Mouse (Mus musculus) midbrain, embryonic 14.5 days (tissue): ENCODE data around the gene 2410004B18Rik. TPM values are rescaled to one million over a fixed set of nuclear protein-coding genes. Genes with fewer than 3 reads are reported as not detected.
A peak's percentile ranks its signal among the peaks of the same experiment; 100 is the strongest.

ENCODE experiments used
- ATAC-seq: fragments of 200-750 bp; cut with Nextera tagmentation; 2 replicates; pipeline ENCODE4 v1.8.0; 2017; ENCODE audit warnings: moderate number of reproducible peaks, moderate library complexity; ENCODE audit not compliant: low FRiP score, low TSS enrichment
- DNase-seq: peaks from one replicate; pipeline ENCODE4 v3.0.0-alpha.2; 2015
- H3K27ac ChIP-seq: fragments of 300-500 bp; sonication (generic); replicated peaks from 2 replicates; pipeline ENCODE4 v1.5.1; 2014; ENCODE audit warnings: mild to moderate bottlenecking, low read depth, low read length, moderate library complexity
- H3K27me3 ChIP-seq: fragments of 300-500 bp; sonication (generic); 2 replicates; pipeline ENCODE4 v1.6.1; 2014; ENCODE audit warnings: low read length, control low read depth, mixed read lengths; ENCODE audit not compliant: control insufficient read depth, insufficient read depth
- H3K36me3 ChIP-seq: fragments of 300-500 bp; sonication (generic); 2 replicates; pipeline ENCODE4 v1.6.1; 2014; ENCODE audit warnings: low read length, control low read depth; ENCODE audit not compliant: control insufficient read depth, insufficient read depth
- H3K4me1 ChIP-seq: fragments of 300-500 bp; sonication (generic); 2 replicates; pipeline ENCODE4 v1.6.1; 2014; ENCODE audit warnings: mild to moderate bottlenecking, antibody characterized with exemption, low read length, control low read depth; ENCODE audit not compliant: control insufficient read depth, insufficient read depth
- H3K4me2 ChIP-seq: fragments of 300-500 bp; sonication (generic); 2 replicates; pipeline ENCODE4 v1.6.1; 2014; ENCODE audit warnings: mild to moderate bottlenecking, low read length, moderate library complexity
- H3K4me3 ChIP-seq: fragments of 300-500 bp; sonication (generic); replicated peaks from 2 replicates; pipeline ENCODE4 v1.5.1; 2014; ENCODE audit warnings: low read depth, low read length
- H3K9ac ChIP-seq: fragments of 300-500 bp; sonication (generic); replicated peaks from 2 replicates; pipeline ENCODE4 v1.6.1; 2014; ENCODE audit warnings: mild to moderate bottlenecking, low read length, moderate library complexity
- H3K9me3 ChIP-seq: fragments of 300-500 bp; sonication (generic); 2 replicates; pipeline ENCODE4 v1.6.1; 2016; ENCODE audit warnings: low read length, control low read depth, mixed read lengths; ENCODE audit not compliant: control insufficient read depth
- WGBS: fragments of 180-500 bp; shearing (Covaris S2); extraction: QIAGEN DNeasy Blood & Tissue Kit; methylation state at CpG from one replicate; pipeline ENCODE4 v1.1.7; 2014; 5-methylcytosine and 5-hydroxymethylcytosine counted together
- polyA plus RNA-seq: library from polyadenylated mRNA; unstranded; fragments of >200 nt; fragmentation: Nextera tagmentation; extraction: Ambion mirVana; gene quantifications from 2 replicates; pipeline ENCODE4 v1.2.1, GENCODE M21; 2014

2410004B18Rik gene
- 76.6 and 85.3 TPM in 2 replicates for polyA plus RNA-seq

DNA sequence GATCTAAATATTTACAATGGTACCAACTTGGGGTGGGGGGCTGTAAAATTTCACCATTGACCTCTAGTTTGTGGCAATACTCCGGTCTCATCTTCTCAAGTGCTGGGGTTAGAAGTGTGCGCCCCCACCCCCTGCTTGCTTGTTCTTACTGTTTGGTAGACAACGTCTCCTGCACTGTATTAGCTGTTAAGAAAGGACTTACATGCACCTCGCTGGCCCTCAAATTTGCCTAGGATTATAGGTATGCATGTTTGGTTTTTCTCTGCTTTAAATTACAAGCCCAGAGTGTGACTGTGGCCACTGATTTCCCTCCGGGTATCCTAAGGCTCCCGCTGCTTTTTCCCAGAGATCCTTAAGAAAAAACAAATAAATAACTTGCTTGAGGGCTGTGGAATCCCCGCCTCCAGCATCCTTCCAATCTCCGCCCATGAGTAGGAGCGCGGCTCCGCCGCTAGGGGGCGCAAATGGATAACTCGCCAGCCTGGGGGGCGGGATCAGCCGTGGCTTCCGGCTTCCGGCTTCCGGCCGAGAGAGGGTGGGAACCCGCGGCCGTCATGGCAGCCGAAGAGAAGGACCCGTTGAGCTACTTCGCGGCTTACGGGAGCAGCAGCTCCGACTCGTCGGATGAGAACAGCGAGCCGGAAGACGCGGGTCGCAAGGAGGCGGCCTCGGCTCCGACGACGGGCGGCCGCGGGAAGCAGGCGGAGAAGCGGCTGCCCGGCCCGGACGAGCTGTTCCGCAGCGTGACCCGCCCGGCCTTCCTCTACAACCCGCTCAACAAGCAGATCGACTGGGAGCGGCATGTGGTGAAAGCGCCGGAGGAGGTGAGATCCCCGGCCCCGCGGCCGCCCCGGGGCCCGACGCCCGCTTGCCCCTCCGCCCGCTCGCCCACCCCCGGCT, at the start of gene 2410004B18Rik:
2410004B18Rik (plus strand) TSS at position 510 of the 900 bp plus-strand sequence.
- H3K4me3 ChIP-seq: peak within 1 kb of the TSS; percentile 94
- WGBS: 2% methylated on average over 66 of the region's 70 CpGs
- peak within 1 kb of the TSS; percentile 80 for H3K4me2 ChIP-seq
- peaks cover 21% of the 10 kb centered on the region for H3K4me1 ChIP-seq
- peak within 1 kb of the TSS; percentile 87 for H3K9ac ChIP-seq
- H3K9me3 ChIP-seq: no peaks in the 10 kb centered on the region
- H3K27ac ChIP-seq: peak within 1 kb of the TSS; percentile 77
- DNase-seq: peak; percentile 98
- peak; percentile 96 for ATAC-seq
- H3K27me3 ChIP-seq: no peaks in the 10 kb centered on the region
- peaks cover 36% of the 10 kb centered on the region for H3K36me3 ChIP-seq

DNA sequence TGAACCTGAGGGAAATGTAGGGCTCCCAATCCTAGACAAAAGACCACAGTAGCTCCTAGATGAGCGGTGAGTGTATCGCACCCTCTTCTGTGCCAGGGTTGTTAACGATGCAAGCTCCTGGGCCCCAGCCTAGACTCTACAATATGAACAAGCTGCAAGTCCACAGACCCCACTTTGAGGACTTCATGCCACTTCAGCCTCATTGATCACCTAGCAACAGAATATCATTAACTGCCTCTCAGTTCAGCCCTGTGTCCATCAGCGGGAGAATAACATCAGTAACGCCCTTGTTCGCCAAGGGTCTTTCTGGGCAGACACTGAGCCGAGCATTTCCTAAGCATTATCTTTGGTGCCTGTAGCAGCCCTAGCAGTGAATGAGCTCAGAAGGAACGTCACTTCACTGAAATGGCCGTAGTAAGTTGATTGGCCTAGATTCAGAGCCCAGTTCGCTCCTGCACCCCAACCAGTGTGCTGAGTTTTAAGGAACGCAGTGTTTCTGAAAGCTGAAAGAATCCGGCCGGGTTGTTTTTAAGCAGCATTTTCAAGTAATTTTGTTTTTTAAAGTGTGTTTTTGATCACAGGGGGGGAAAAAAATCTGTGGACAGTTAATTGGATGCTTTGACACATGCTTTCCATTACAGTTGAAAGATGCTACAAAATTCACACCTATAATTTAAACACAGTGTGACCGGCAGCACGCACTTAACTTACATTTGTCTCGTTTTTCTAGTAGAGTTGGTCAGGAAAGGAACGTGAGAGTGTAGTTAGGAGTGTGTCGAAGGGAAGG, 47.3 kb upstream of the 2410004B18Rik start:
- ATAC-seq (peak; percentile 88), DNase-seq (peak; percentile 79)
- 0 out of 2 replicates have a peak, but pooled peaks cover 9% of the 10 kb centered on the region for H3K4me1 ChIP-seq
- no peak overlapping the region for H3K4me3 ChIP-seq
- 29% methylated on average over 18 of the region's 18 CpGs for WGBS
- peak overlapping the region; percentile 17; the same call in 1 of the 2 replicates for H3K4me2 ChIP-seq
- H3K27ac ChIP-seq: peak overlapping the region; percentile 58
- no peaks in the 10 kb centered on the region for H3K9me3 ChIP-seq
- no peaks in the 10 kb centered on the region; the same call in 1 of the 2 replicates for H3K27me3 ChIP-seq
- no peaks in the 10 kb centered on the region for H3K36me3 ChIP-seq
- no peak overlapping the region for H3K9ac ChIP-seq

DNA sequence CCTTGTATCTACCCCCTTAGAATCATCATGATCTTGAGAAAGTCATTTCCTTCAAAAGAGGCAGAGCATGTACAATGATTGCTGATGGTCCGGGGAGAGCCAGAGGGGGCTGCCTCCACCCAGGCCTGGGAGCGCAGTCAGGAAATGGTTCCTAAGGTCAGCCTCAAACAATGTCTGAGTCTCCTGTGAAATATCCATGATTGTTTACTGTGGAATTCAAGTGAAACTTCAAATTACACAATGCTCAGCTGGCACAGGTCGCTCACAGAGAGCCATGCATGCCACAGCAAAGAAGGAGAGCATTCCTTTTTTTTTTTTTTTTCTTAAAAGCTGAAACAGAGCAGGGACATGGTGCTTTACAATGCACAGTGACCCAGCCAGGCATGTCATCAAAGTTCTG, 45.4 kb upstream of the 2410004B18Rik start:
- Histone ChIP-seq H3K4me3 (no peak overlapping the region), H3K27me3 (no peaks in the 10 kb centered on the region; the same call in 1 of the 2 replicates), H3K36me3 (no peaks in the 10 kb centered on the region), H3K9ac (no peak overlapping the region), H3K4me1 (0 out of 2 replicates have a peak, but pooled peaks cover 9% of the 10 kb centered on the region), H3K27ac (no peak overlapping the region), H3K9me3 (no peaks in the 10 kb centered on the region), H3K4me2 (no peak overlapping the region)
- no peak for ATAC-seq
- no peak for DNase-seq
- 85% methylated on average over 3 of the region's 3 CpGs for WGBS

DNA sequence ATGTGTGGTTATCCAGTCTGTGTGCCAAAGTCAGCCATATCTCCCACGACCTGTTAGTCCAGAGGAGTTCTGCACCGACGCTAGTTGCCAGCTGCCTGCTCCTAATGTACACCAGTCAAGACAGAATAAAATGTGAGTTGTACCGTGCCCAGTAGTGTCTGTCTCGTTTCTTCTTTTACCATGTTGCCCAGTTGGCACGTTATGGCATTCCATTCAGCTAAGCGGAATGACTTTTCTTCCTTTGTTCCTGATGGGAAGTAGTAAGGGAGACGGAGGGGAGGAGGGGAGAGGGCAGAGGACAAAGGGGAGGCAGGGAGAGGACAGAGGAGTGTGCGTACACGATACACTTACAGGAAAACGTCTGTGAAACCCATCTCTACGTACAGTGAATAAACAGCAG, 43.7 kb upstream of the 2410004B18Rik start:
- WGBS: 72% methylated on average over 12 of the region's 12 CpGs
- no peaks in the 10 kb centered on the region for H3K36me3 ChIP-seq
- H3K4me1 ChIP-seq: 0 out of 2 replicates have a peak, but pooled peaks cover 9% of the 10 kb centered on the region
- no peak overlapping the region for H3K4me3 ChIP-seq
- no peak overlapping the region for H3K4me2 ChIP-seq
- ATAC-seq (no peak), DNase-seq (no peak)
- H3K9ac ChIP-seq: no peak overlapping the region
- no peak overlapping the region for H3K27ac ChIP-seq
- no peaks in the 10 kb centered on the region for H3K9me3 ChIP-seq
- H3K27me3 ChIP-seq: no peaks in the 10 kb centered on the region; the same call in 1 of the 2 replicates

DNA sequence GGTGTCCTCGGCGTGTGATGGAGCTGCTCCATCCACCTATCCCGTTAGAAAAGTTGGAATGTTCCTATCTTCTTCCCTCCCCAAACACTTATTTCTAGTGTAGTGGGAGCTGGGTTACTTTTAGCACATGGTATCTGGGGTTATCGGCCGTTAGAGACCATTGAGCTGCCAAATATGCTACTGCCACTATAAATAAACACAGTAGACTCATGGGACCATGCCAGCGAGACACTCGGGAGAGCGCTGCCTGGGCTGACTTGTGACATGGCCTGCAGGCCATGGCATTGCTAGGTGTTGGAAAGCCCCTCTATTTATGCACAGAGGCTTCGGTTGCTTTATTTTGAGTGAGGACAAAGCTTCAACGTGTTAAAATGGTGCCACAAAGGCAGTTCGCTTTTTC, 40.1 kb upstream of the 2410004B18Rik start:
- Histone ChIP-seq H3K9ac (no peak overlapping the region), H3K4me1 (no peaks in the 10 kb centered on the region), H3K27me3 (no peaks in the 10 kb centered on the region; the same call in 1 of the 2 replicates), H3K4me2 (no peak overlapping the region), H3K9me3 (no peaks in the 10 kb centered on the region), H3K27ac (no peak overlapping the region), H3K36me3 (no peaks in the 10 kb centered on the region), H3K4me3 (no peak overlapping the region)
- no peak for DNase-seq
- no peak for ATAC-seq
- WGBS: 95% methylated on average over 11 of the region's 11 CpGs

DNA sequence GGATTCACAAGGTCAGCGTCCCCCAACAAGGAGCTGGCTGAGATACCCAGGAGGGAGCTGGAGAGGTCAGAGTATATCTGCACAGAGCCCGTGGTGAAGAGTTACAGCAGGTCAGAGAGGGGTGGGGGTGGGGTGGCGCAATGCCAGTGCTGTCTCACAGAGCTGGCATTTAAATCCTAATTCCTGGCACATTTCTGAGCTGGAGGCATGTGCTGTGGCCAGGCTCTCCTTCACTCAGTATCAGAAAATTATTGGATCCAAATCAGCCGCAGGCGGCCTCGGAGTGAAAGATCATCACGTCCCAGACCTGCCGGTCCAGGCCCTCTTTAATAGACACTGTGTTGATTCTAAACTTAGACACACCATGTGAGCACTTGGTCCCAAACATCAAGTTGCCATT, 38.0 kb upstream of the 2410004B18Rik start:
- Histone ChIP-seq H3K36me3 (no peaks in the 10 kb centered on the region), H3K4me3 (no peak overlapping the region), H3K27me3 (no peaks in the 10 kb centered on the region; the same call in 1 of the 2 replicates), H3K4me1 (no peaks in the 10 kb centered on the region), H3K27ac (no peak overlapping the region), H3K4me2 (no peak overlapping the region), H3K9ac (no peak overlapping the region), H3K9me3 (no peaks in the 10 kb centered on the region)
- ATAC-seq (no peak), DNase-seq (no peak)
- WGBS: 85% methylated on average over 8 of the region's 8 CpGs

DNA sequence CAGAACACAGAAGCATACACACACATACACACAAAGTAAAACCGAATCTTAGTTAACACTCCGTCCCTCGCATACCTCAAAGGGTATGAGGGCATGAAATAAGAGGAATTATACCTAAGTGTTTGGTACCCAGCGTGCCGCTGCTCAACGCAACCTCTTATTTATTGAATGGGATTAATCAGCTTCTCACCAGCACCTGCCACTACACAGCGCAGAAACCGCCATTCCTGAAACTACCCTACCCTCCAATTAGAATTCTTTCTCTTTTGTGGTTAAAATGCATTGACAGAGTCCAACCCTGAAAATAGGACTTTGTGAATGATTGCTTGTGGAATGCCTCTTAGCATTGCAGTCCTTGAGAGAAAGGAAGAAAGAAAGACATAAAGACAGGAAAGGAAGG, 34.3 kb upstream of the 2410004B18Rik start:
- no peaks in the 10 kb centered on the region for H3K36me3 ChIP-seq
- no peak overlapping the region for H3K4me2 ChIP-seq
- no peak overlapping the region for H3K4me3 ChIP-seq
- H3K27me3 ChIP-seq: no peaks in the 10 kb centered on the region
- no peak overlapping the region for H3K9ac ChIP-seq
- 85% methylated on average over 8 of the region's 8 CpGs for WGBS
- H3K27ac ChIP-seq: no peak overlapping the region
- no peaks in the 10 kb centered on the region for H3K4me1 ChIP-seq
- ATAC-seq: no peak
- no peak for DNase-seq
- no peaks in the 10 kb centered on the region for H3K9me3 ChIP-seq

DNA sequence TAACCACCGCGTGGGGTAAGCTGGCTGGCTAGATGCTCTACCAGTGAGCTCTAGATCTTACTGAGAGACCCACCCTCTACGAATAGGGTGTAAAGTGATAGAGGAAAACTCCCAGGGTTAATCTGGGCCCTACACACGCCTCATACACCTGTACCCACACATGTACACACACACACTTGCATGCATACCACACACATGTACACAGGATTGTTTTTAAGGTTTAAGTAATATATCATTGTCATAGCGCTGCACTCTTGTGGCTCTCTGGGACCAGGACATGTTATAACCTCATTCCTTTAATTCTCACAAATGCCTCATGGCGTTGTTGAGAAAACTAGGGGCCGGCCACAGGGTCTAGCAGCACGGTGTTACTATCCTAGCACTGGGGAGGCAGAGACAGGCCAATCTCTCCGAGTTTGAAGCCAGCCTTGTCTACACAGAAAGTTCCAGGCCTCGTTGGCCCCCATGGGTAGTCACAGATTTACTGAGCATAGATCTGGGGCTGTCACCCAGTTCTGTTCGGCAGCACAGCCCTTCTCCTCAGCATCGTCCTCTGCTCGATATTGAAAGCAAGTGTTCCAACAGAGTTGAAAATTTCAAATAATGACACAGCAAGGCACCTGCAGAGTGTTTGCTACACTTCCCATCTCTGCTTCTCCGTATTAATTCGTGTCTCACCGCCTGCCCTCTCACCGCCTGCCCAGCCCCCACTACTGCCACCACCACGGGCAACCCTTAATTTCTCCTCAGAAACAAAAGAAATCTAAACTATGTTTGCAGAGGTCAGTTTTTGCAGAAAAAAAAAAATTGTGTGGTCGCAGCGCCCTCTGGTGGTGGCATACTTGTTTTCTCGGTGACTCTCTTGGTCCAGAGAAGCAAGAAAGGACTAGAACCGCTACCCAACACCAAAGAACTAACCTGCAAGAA, 32.7 kb upstream of the 2410004B18Rik start:
- H3K9me3 ChIP-seq: no peaks in the 10 kb centered on the region
- DNase-seq (peak; percentile 91), ATAC-seq (peak; percentile 53; the same call in 1 of the 2 replicates)
- no peak overlapping the region for H3K9ac ChIP-seq
- no peaks in the 10 kb centered on the region for H3K36me3 ChIP-seq
- WGBS: 47% methylated on average over 22 of the region's 22 CpGs
- no peak overlapping the region for H3K4me3 ChIP-seq
- H3K27me3 ChIP-seq: no peaks in the 10 kb centered on the region
- H3K4me2 ChIP-seq: peak overlapping the region; percentile 34
- H3K27ac ChIP-seq: no peak overlapping the region
- H3K4me1 ChIP-seq: no peaks in the 10 kb centered on the region
